Mouse (Mus musculus): ENCODE data around the gene Lrrc4. TPM values are rescaled to one million over a fixed set of nuclear protein-coding genes. Genes with fewer than 3 reads are reported as not detected.
A peak's percentile ranks its signal among the peaks of the same experiment; 100 is the strongest.

Lrrc4 gene
- total RNA-seq, 2 experiments from 2014 or later: 1.0 to 1.1 TPM

GRCm38 (mm10) chr6:28767891-28768481 lies 63.6 kb downstream of the Lrrc4 start:
- DNase-seq: no peak

- no peak for DNase-seq
Measured at GRCm38 (mm10) chr6:28766622-28767021, 64.9 kb downstream of the Lrrc4 start.

- DNase-seq: no peak
Measured at GRCm38 (mm10) chr6:28762132-28762775, 69.3 kb downstream of the Lrrc4 start.

GRCm38 (mm10) chr6:28761728-28762127 lies 69.8 kb downstream of the Lrrc4 start:
- DNase-seq: no peak

GRCm38 (mm10) chr6:28758293-28758692 lies 73.3 kb downstream of the Lrrc4 start:
- DNase-seq: no peak

GRCm38 (mm10) chr6:28756306-28757018 lies 75.1 kb downstream of the Lrrc4 start:
- DNase-seq: peak; percentile 39

GRCm38 (mm10) chr6:28754127-28754898 lies 77.2 kb downstream of the Lrrc4 start:
- DNase-seq: no peak

- DNase-seq: no peak
Measured at GRCm38 (mm10) chr6:28753681-28754080, 77.9 kb downstream of the Lrrc4 start.

- DNase-seq: no peak
Measured at GRCm38 (mm10) chr6:28753217-28753616, 78.3 kb downstream of the Lrrc4 start.

- DNase-seq: no peak
Measured at GRCm38 (mm10) chr6:28751186-28751585, 80.4 kb downstream of the Lrrc4 start.

GRCm38 (mm10) chr6:28749224-28749623 lies 82.3 kb downstream of the Lrrc4 start:
- no peak for DNase-seq

GRCm38 (mm10) chr6:28747931-28748670 lies 83.4 kb downstream of the Lrrc4 start:
- DNase-seq: no peak

GRCm38 (mm10) chr6:28747025-28747424 lies 84.5 kb downstream of the Lrrc4 start:
- no peak for DNase-seq

GRCm38 (mm10) chr6:28745864-28746263 lies 85.7 kb downstream of the Lrrc4 start:
- DNase-seq: no peak

GRCm38 (mm10) chr6:28743586-28743985 lies 88.0 kb downstream of the Lrrc4 start:
- no peak for DNase-seq

- no peak for DNase-seq
Measured at GRCm38 (mm10) chr6:28737601-28738000, 93.9 kb downstream of the Lrrc4 start.

GRCm38 (mm10) chr6:28736665-28737064 lies 94.9 kb downstream of the Lrrc4 start:
- no peak for DNase-seq

- no peak for DNase-seq
Measured at GRCm38 (mm10) chr6:28735116-28735515, 96.4 kb downstream of the Lrrc4 start.

GRCm38 (mm10) chr6:28733884-28734647 lies 97.5 kb downstream of the Lrrc4 start:
- DNase-seq: no peak

- DNase-seq: no peak
Measured at GRCm38 (mm10) chr6:28731246-28731645, 100.3 kb downstream of the Lrrc4 start.

GRCm38 (mm10) chr6:28729649-28730048 lies 101.9 kb downstream of the Lrrc4 start:
- DNase-seq: no peak

Measured in gastrocnemius, postnatal 10 days (tissue).